Mouse (Mus musculus): ENCODE measurements around the gene Tomm40.

DNA sequence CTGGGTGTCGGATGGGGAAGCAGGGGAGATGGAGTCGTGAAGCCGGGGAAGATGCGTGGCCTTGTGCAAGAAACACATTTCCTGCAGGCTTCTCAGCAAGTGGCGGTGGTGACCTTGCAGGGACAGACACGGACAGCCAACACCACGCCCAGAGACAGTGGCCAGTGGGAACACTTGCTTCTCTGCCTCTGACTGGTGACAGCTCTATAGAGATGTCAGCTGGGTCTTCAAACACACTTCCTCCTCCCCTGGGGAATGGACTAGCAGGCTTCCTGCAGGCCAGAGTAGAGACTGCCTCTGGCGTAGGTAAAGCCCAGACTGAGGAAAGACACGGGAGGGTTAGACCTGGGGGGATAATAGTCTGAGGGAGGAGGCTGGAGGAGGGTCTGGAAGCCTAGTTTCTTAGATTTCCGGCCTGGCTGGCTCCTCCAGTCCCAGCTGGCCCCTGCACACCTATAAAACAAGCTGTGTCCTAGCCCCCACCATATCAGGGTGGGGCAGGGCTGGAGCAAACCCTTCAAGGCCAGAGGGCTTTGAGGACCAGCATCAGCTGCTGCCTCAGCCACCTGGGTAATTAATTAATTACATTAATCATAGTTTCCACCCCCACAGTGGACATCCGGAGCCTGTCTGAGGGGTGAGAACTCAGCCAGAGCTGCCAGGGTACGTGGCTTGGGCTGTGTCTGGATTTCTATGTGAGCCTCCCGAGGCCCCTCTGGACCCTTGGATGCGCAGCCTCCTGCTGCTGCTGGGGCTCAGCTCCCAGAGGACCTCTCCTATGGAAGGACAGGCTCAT lies 29.6 kb upstream of the Tomm40 start:
- TF ChIP-seq CTCF (IDR thresholded peaks at IDR 0.05; ENCODE audit: insufficient read depth, low read length) (no peak), POLR2A (IDR thresholded peaks at IDR 0.05; ENCODE audit: borderline replicate concordance, extremely low read depth, low read depth, low read length) (no peak)

Measured in lung, adult 2 months (tissue).